Mouse (Mus musculus) ES-Bruce4 (cell line): ENCODE measurements at regions not wholly inside any gene's neighbourhood (a gene's known extent, or its start where the extent isn't known, plus 50 kb on each side); places are given as distances from the start of the nearest gene placed in this dataset.

ENCODE experiments used
- H3K27ac ChIP-seq: 2 replicates; pipeline ENCODE4 v1.5.1; 2012; ENCODE audit warnings: low read length, inconsistent platforms; ENCODE audit not compliant: insufficient read depth
- H3K27me3 ChIP-seq: 2 replicates; pipeline ENCODE4 v1.6.1; 2012; ENCODE audit warnings: mild to moderate bottlenecking, low read length, inconsistent platforms; ENCODE audit not compliant: control insufficient read depth, poor library complexity, insufficient read depth, severe bottlenecking
- H3K36me3 ChIP-seq: 2 replicates; pipeline ENCODE4 v1.6.1; 2012; ENCODE audit warnings: inconsistent platforms, mild to moderate bottlenecking, low read length, moderate library complexity; ENCODE audit not compliant: control insufficient read depth, poor library complexity, insufficient read depth, severe bottlenecking
- H3K4me1 ChIP-seq: one replicate; pipeline ENCODE4 v1.8.1; 2011; ENCODE audit warnings: low read length; ENCODE audit not compliant: control insufficient read depth, insufficient read depth
- H3K4me3 ChIP-seq: 2 replicates; pipeline ENCODE4 v1.5.1; 2011; ENCODE audit warnings: low read depth, mild to moderate bottlenecking, low read length
- H3K9ac ChIP-seq: 2 replicates; pipeline ENCODE4 v1.6.1; 2012; ENCODE audit warnings: low read depth, mild to moderate bottlenecking, inconsistent platforms; ENCODE audit not compliant: poor library complexity, severe bottlenecking
- H3K9me3 ChIP-seq: replicated peaks from 2 replicates; pipeline ENCODE4 v1.6.1; 2012; ENCODE audit warnings: mild to moderate bottlenecking, low read length, inconsistent platforms; ENCODE audit not compliant: control insufficient read depth, poor library complexity, insufficient read depth, severe bottlenecking
- CTCF ChIP-seq: IDR thresholded peaks from one replicate; pipeline ENCODE4 v1.8.1; 2011; ENCODE audit warnings: low read depth, low read length
- EP300 ChIP-seq: IDR thresholded peaks from 2 replicates; pipeline ENCODE4 v1.6.1; 2011; ENCODE audit warnings: low read depth, low read length; ENCODE audit not compliant: insufficient read depth
- POLR2A ChIP-seq: IDR thresholded peaks from one replicate; pipeline ENCODE4 v1.8.1; 2011; ENCODE audit warnings: low read length; ENCODE audit not compliant: insufficient read depth

DNA sequence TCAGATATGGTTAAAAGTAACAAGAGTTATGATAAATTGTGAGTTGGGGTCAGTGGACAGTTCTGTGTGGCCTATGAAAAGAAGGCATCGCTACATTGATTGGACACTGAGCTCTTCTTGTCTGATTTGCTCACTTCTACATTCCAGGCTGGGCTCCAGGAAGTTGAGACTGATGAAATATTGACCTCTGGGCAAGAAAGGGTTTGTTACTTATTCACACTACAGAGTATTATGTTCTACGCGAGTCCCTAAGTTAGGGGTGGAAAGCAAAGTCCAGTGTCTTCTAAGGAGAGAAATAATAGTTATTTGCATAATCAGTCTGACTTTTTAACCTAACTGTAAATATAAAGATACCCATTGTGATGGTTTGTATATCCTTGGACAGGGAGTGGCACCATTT lies 397.0 kb upstream of the Ubash3b start:
- Histone ChIP-seq H3K36me3 (no peaks in the 10 kb centered on the region), H3K27me3 (no peaks in the 10 kb centered on the region), H3K4me3 (no peak overlapping the region), H3K9ac (no peak overlapping the region), H3K4me1 (no peaks in the 10 kb centered on the region), H3K27ac (no peak overlapping the region), H3K9me3 (no peaks in the 10 kb centered on the region)
- TF ChIP-seq CTCF: no peak
- TF ChIP-seq EP300: no peak
- no peak for TF ChIP-seq POLR2A

GRCm38 (mm10) chr9:41556888-41557287 lies 395.4 kb upstream of the Ubash3b start:
- Histone ChIP-seq H3K27me3 (no peaks in the 10 kb centered on the region), H3K4me3 (no peak overlapping the region), H3K9ac (no peak overlapping the region), H3K27ac (no peak overlapping the region), H3K36me3 (no peaks in the 10 kb centered on the region), H3K9me3 (no peaks in the 10 kb centered on the region), H3K4me1 (no peaks in the 10 kb centered on the region)
- TF ChIP-seq POLR2A (no peak), EP300 (no peak), CTCF (no peak)

- H3K27ac ChIP-seq: no peak overlapping the region
- no peak overlapping the region for H3K4me3 ChIP-seq
- H3K4me1 ChIP-seq: no peaks in the 10 kb centered on the region
- no peaks in the 10 kb centered on the region for H3K9me3 ChIP-seq
- H3K36me3 ChIP-seq: no peaks in the 10 kb centered on the region
- TF ChIP-seq EP300 (no peak), CTCF (no peak), POLR2A (no peak)
- no peaks in the 10 kb centered on the region for H3K27me3 ChIP-seq
- no peak overlapping the region for H3K9ac ChIP-seq
These were observed 384.3 kb upstream of the Ubash3b start for GRCm38 (mm10) chr9:41545776-41546175.

GRCm38 (mm10) chr9:41542511-41542910 lies 381.0 kb upstream of the Ubash3b start:
- Histone ChIP-seq H3K36me3 (no peaks in the 10 kb centered on the region), H3K27ac (no peak overlapping the region)
- TF ChIP-seq POLR2A: no peak
- no peak for TF ChIP-seq EP300
- no peak for TF ChIP-seq CTCF

GRCm38 (mm10) chr9:41541327-41541726 lies 379.8 kb upstream of the Ubash3b start:
- Histone ChIP-seq H3K36me3 (no peaks in the 10 kb centered on the region), H3K4me1 (no peaks in the 10 kb centered on the region), H3K9me3 (no peaks in the 10 kb centered on the region), H3K27ac (no peak overlapping the region), H3K4me3 (no peak overlapping the region), H3K9ac (no peak overlapping the region), H3K27me3 (no peaks in the 10 kb centered on the region)
- TF ChIP-seq EP300: no peak

More at GRCm38 (mm10) chr9:41542511-41542910, 381.0 kb upstream of the Ubash3b start:
- no peaks in the 10 kb centered on the region for H3K4me1 ChIP-seq
- H3K9ac ChIP-seq: no peak overlapping the region
- no peaks in the 10 kb centered on the region for H3K27me3 ChIP-seq
- H3K4me3 ChIP-seq: no peak overlapping the region
- H3K9me3 ChIP-seq: no peaks in the 10 kb centered on the region

DNA sequence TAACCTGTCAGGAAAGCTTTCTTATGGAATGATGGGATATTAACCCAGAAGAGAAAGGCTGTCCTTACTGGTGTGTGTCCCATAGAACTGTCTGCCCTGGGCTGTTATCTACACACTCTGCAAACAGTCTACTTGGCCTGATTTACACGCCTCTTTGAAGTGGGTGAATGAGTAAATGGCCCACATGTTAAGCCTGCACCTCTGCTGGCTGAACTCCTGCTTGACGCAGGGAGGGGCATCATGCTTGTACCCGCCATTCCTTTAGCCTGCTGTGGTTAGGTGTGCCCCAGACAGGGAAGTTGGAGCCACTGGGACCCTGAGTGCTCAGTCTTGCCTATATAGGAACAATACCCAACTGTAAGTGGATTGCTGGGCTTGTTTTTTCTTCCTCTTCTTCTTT lies 371.3 kb upstream of the Ubash3b start:
- no peaks in the 10 kb centered on the region for H3K9me3 ChIP-seq
- no peak overlapping the region for H3K27ac ChIP-seq
- no peaks in the 10 kb centered on the region for H3K36me3 ChIP-seq
- no peaks in the 10 kb centered on the region for H3K27me3 ChIP-seq
- no peak overlapping the region for H3K4me3 ChIP-seq
- no peaks in the 10 kb centered on the region for H3K4me1 ChIP-seq
- TF ChIP-seq POLR2A (no peak), EP300 (no peak), CTCF (no peak)
- H3K9ac ChIP-seq: no peak overlapping the region
